Mouse (Mus musculus) forebrain, postnatal 0 days (tissue): Measurements from ENCODE around the gene Kif21b. TPM values are rescaled to one million over a fixed set of nuclear protein-coding genes. Genes with fewer than 3 reads are reported as not detected.

Experiments
- ATAC-seq: fragments of 200-750 bp; cut with Nextera tagmentation; 2 replicates; pipeline ENCODE4 v1.8.0; 2017; ENCODE audit warnings: mild to moderate bottlenecking, moderate library complexity
- DNase-seq: peaks from one replicate; pipeline ENCODE4 v3.0.0-alpha.2; 2015
- H3K27ac ChIP-seq: fragments of 300-500 bp; sonication (generic); 2 replicates; pipeline ENCODE4 v1.5.1; 2014; ENCODE audit warnings: low read depth, mild to moderate bottlenecking, antibody characterized with exemption, low read length, moderate library complexity, mixed read lengths
- H3K27me3 ChIP-seq: fragments of 300-500 bp; sonication (generic); 2 replicates; pipeline ENCODE4 v1.6.1; 2014; ENCODE audit warnings: mild to moderate bottlenecking, low read length, mixed read lengths; ENCODE audit not compliant: insufficient read depth
- H3K36me3 ChIP-seq: fragments of 300-500 bp; sonication (generic); 2 replicates; pipeline ENCODE4 v1.6.1; 2014; ENCODE audit warnings: mild to moderate bottlenecking, moderate library complexity; ENCODE audit not compliant: insufficient read depth
- H3K4me1 ChIP-seq: fragments of 300-500 bp; sonication (generic); 2 replicates; pipeline ENCODE4 v1.6.1; 2014; ENCODE audit warnings: antibody characterized with exemption; ENCODE audit not compliant: insufficient read depth
- H3K4me2 ChIP-seq: fragments of 300-500 bp; sonication (generic); 2 replicates; pipeline ENCODE4 v1.6.1; 2014; ENCODE audit warnings: low read depth, mild to moderate bottlenecking, moderate library complexity
- H3K4me3 ChIP-seq: fragments of 300-500 bp; sonication (generic); 2 replicates; pipeline ENCODE4 v1.5.1; 2014; ENCODE audit warnings: low read depth, low read length, mixed read lengths
- H3K9ac ChIP-seq: fragments of 300-500 bp; sonication (generic); 2 replicates; pipeline ENCODE4 v1.6.1; 2014; ENCODE audit warnings: mild to moderate bottlenecking
- H3K9me3 ChIP-seq: fragments of 300-500 bp; sonication (generic); 2 replicates; pipeline ENCODE4 v1.6.1; 2016; ENCODE audit warnings: low read length
- CTCF ChIP-seq: sonication (generic); IDR thresholded peaks from 2 replicates; pipeline ENCODE4 v1.5.1; 2016; ENCODE audit warnings: antibody characterized with exemption, control low read depth, low read depth
- WGBS: fragments of 180-500 bp; shearing (Covaris S2); extraction: QIAGEN DNeasy Blood & Tissue Kit; methylation state at CpG from one replicate; pipeline ENCODE4 v1.1.7; 2014; 5-methylcytosine and 5-hydroxymethylcytosine counted together
- polyA plus RNA-seq: library from polyadenylated mRNA; unstranded; fragments of >200 nt; fragmentation: Nextera tagmentation; extraction: Ambion mirVana; gene quantifications from 2 replicates; pipeline ENCODE4 v1.2.1, GENCODE M21; 2015
- total RNA-seq: library from RNA; depleted of rRNA; stranded (reverse); fragments of >200 nt; gene quantifications from 2 replicates; pipeline ENCODE4 v1.2.3, GENCODE M21; 2014

Kif21b gene
- total and polyA plus RNA-seq, 2 experiments from 2014 or later, result 29.2 to 135 TPM

GRCm38 (mm10) chr1:136134547-136134946 lies 3.4 kb downstream of the Kif21b start:
- Histone ChIP-seq H3K27me3 (no peaks in the 10 kb centered on the region), H3K9ac (peak overlapping the region; percentile 99; the same call in 1 of the 2 replicates), H3K9me3 (no peaks in the 10 kb centered on the region), H3K4me2 (peak overlapping the region; percentile 81), H3K36me3 (no peaks in the 10 kb centered on the region), H3K4me3 (0 out of 2 replicates have a peak overlapping the region, but pooled peaks have one; percentile 91), H3K4me1 (peaks cover 57% of the 10 kb centered on the region), H3K27ac (no peak overlapping the region)
- ATAC-seq (no peak), DNase-seq (no peak)
- no peak for TF ChIP-seq CTCF
- 69% methylated on average over 2 of the region's 2 CpGs for WGBS

GRCm38 (mm10) chr1:136135046-136135445 lies 3.9 kb downstream of the Kif21b start:
- no peak overlapping the region for H3K4me3 ChIP-seq
- DNase-seq, result no peak

GRCm38 (mm10) chr1:136135777-136136444 lies 4.7 kb downstream of the Kif21b start:
- WGBS, result 61% methylated on average over 6 of the region's 6 CpGs
- no peaks in the 10 kb centered on the region for H3K27me3 ChIP-seq
- no peak overlapping the region for H3K4me3 ChIP-seq
- ATAC-seq (no peak), DNase-seq (no peak)
- no peak for TF ChIP-seq CTCF
- no peaks in the 10 kb centered on the region for H3K9me3 ChIP-seq
- H3K9ac ChIP-seq, result 0 out of 2 replicates have a peak overlapping the region, but pooled peaks have one; percentile 1
- no peak overlapping the region for H3K27ac ChIP-seq
- H3K4me2 ChIP-seq, result peak overlapping the region; percentile 26
- H3K4me1 ChIP-seq, result peaks cover 63% of the 10 kb centered on the region
- no peaks in the 10 kb centered on the region for H3K36me3 ChIP-seq

More at GRCm38 (mm10) chr1:136135046-136135445, 3.9 kb downstream of the Kif21b start:
- Histone ChIP-seq H3K27me3 (no peaks in the 10 kb centered on the region), H3K4me1 (peaks cover 57% of the 10 kb centered on the region), H3K9me3 (no peaks in the 10 kb centered on the region), H3K36me3 (no peaks in the 10 kb centered on the region), H3K27ac (no peak overlapping the region), H3K4me2 (peak overlapping the region; percentile 81), H3K9ac (no peak overlapping the region)
- no peak for TF ChIP-seq CTCF
- no peak for ATAC-seq
- WGBS, result 57% methylated on average over 1 of the region's 1 CpGs

- Histone ChIP-seq H3K4me3 (no peak overlapping the region), H3K9ac (no peak overlapping the region), H3K4me2 (peak overlapping the region; percentile 22; the same call in 1 of the 2 replicates), H3K27me3 (no peaks in the 10 kb centered on the region), H3K36me3 (no peaks in the 10 kb centered on the region), H3K27ac (no peak overlapping the region; the same call in 1 of the 2 replicates), H3K9me3 (no peaks in the 10 kb centered on the region), H3K4me1 (peaks cover 69% of the 10 kb centered on the region)
- ATAC-seq (no peak), DNase-seq (no peak)
- TF ChIP-seq CTCF, result no peak
- 66% methylated on average over 4 of the region's 4 CpGs for WGBS
Measured at GRCm38 (mm10) chr1:136136547-136136946, 5.4 kb downstream of the Kif21b start.

- peak overlapping the region; percentile 14; the same call in 1 of the 2 replicates for H3K9ac ChIP-seq
Measured at GRCm38 (mm10) chr1:136137071-136137531, 5.9 kb downstream of the Kif21b start.

GRCm38 (mm10) chr1:136137575-136137974 lies 6.4 kb downstream of the Kif21b start:
- Histone ChIP-seq H3K4me3 (no peak overlapping the region), H3K27ac (peak overlapping the region; percentile 58), H3K9me3 (no peaks in the 10 kb centered on the region), H3K4me1 (peaks cover 79% of the 10 kb centered on the region), H3K36me3 (no peaks in the 10 kb centered on the region), H3K9ac (peak overlapping the region; percentile 14; the same call in 1 of the 2 replicates), H3K4me2 (peak overlapping the region; percentile 22), H3K27me3 (no peaks in the 10 kb centered on the region)
- WGBS, result 0% methylated on average over 4 of the region's 4 CpGs
- TF ChIP-seq CTCF, result no peak
- ATAC-seq, result peak; percentile 36
- DNase-seq, result peak; percentile 86

More at GRCm38 (mm10) chr1:136137071-136137531, 5.9 kb downstream of the Kif21b start:
- no peak for TF ChIP-seq CTCF
- no peaks in the 10 kb centered on the region for H3K9me3 ChIP-seq
- ATAC-seq (no peak), DNase-seq (no peak)
- H3K4me3 ChIP-seq, result no peak overlapping the region
- peaks cover 74% of the 10 kb centered on the region for H3K4me1 ChIP-seq
- H3K27ac ChIP-seq, result peak overlapping the region; percentile 58
- no peaks in the 10 kb centered on the region for H3K36me3 ChIP-seq
- H3K27me3 ChIP-seq, result no peaks in the 10 kb centered on the region
- H3K4me2 ChIP-seq, result peak overlapping the region; percentile 22
- 38% methylated on average over 7 of the region's 7 CpGs for WGBS

- H3K36me3 ChIP-seq, result no peaks in the 10 kb centered on the region
- ATAC-seq, result no peak
- H3K9me3 ChIP-seq, result no peaks in the 10 kb centered on the region
- peak overlapping the region; percentile 22 for H3K4me2 ChIP-seq
- H3K4me1 ChIP-seq, result peaks cover 86% of the 10 kb centered on the region
- H3K9ac ChIP-seq, result 0 out of 2 replicates have a peak overlapping the region, but pooled peaks have one; percentile 6
- no peak overlapping the region for H3K4me3 ChIP-seq
- H3K27ac ChIP-seq, result peak overlapping the region; percentile 58
- H3K27me3 ChIP-seq, result no peaks in the 10 kb centered on the region
- no peak for TF ChIP-seq CTCF
- no peak for DNase-seq
- 48% methylated on average over 10 of the region's 10 CpGs for WGBS
Measured at GRCm38 (mm10) chr1:136138191-136138830, 7.1 kb downstream of the Kif21b start.
